Mouse (Mus musculus): ENCODE measurements at regions not wholly inside any gene's neighbourhood (a gene's known extent, or its start where the extent isn't known, plus 50 kb on each side); places are given as distances from the start of the nearest gene placed in this dataset.

DNA sequence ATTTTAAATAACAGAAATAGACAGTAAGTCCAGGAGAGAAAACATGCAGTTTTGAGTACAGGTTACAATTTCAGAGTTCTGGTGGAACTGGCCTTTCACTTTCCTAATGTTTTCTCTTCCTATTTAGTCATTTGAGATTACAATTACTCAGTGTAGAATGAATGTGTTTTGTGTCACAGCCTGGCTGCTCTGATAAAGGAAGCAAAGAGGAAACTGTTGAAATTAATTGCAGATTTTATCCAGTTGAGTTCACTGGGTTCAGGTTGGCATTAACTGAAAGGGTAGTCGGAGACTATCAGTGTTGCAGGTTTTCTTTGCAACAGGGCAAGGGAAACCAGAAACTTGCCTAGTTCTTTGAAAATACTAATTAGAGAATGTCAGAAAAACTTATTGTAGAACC, 542.1 kb downstream of the Dnah5 start:
- no peak for TF ChIP-seq POLR2A (IDR thresholded peaks at IDR 0.05; ENCODE audit: borderline replicate concordance, insufficient read depth, low read length)
- no peak for TF ChIP-seq CTCF (IDR thresholded peaks at IDR 0.05; ENCODE audit: borderline replicate concordance, insufficient read depth, low read depth, low read length)

All from cerebellum, adult 2 months (tissue).